Mouse (Mus musculus): ENCODE results near the gene Dnase1l3. TPM values are rescaled to one million over a fixed set of nuclear protein-coding genes. Genes with fewer than 3 reads are reported as not detected.

Dnase1l3 gene
- total RNA-seq (2021), result under 1 TPM in 1 of 2 experiments, not detected in 1; 0.10 TPM
- long read RNA-seq, experiment 1, result 0 reads
- long read RNA-seq, experiment 2, result 0 reads

GRCm38 (mm10) chr14:7994271-7994767 is at the start of gene Dnase1l3:
Dnase1l3 (minus strand) TSS chr14:7994573.
- intact Hi-C loops (cut with DNase I; ENCODE audit: low total_unique reads), result loop anchor here (2.0 kb wide), 1 partner anchor 178 kb away; the partner anchor contains the start of gene Flnb
- DNase-seq, result peak; percentile 33

- no peak for DNase-seq
- intact Hi-C loops (cut with DNase I; ENCODE audit: low total_unique reads), result loop anchor here (5.0 kb wide), 2 partner anchors 45 to 75 kb away; no protein-coding TSS in a partner anchor
These were observed 48.2 kb upstream of the Dnase1l3 start for GRCm38 (mm10) chr14:8042577-8042976.

GRCm38 (mm10) chr14:8042120-8042519 is 47.7 kb upstream of the Dnase1l3 start:
- intact Hi-C loops (cut with DNase I; ENCODE audit: low total_unique reads), result loop anchor here (5.0 kb wide), 2 partner anchors 45 to 75 kb away; no protein-coding TSS in a partner anchor
- no peak for DNase-seq

DNA sequence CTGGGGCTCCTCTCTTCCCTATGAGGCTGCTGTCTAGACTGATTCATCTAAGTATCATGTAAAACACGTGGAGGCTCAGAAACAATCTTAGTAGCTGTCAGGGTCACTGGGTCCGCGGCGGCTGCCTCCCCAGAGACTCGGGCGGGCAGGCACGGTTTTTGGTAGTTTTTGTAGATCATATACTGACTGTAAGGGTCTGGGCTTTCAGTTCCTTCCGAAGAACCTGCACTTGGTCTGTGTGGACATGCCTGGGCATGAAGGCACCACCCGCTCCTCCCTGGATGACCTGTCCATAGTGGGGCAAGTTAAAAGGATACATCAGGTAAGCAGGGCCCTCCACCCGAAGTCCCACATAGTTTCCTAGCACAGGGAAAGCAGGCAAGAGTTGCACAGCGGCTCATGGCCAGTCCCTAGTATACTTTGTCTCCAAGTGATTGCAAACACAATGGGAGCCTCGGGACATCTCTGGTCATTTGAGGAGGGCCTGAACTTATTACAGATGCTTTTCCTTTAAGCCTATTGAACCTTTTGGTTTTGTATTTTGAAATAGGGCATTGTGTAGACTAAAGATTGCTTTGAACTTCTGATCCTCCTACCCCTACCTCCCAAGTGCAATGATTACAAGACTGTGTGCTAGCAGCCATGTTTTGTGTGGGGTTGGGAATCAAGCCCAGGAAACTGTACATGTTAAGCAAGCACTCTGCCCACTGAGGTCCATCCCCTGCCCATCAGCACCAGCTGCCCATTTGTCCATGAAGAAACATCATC is 46.7 kb upstream of the Dnase1l3 start:
- intact Hi-C loops (cut with DNase I; ENCODE audit: low total_unique reads), result loop anchor here (5.0 kb wide), 2 partner anchors 44 to 74 kb away; no protein-coding TSS in a partner anchor
- DNase-seq, result no peak

DNA sequence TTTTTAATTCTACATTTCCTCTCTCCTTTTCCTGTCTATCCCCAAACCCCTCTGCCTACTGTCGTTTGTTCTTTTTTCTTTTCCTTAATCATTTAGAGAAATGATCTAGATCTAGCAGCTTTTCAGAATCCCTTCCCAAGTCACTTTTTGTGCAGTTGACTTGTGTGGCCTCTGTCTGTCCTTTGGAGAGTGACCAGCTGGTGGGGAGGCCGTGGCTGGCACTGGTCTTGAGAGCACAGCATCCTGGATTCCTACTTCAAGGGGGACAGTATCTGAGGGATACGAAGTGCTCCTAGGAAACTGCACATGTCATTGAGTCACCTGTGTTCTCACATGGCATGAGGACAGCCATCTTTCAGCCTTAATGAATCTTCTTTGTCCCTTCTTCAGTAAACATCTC is 45.8 kb upstream of the Dnase1l3 start:
- intact Hi-C loops (cut with DNase I; ENCODE audit: low total_unique reads), result loop anchor here (5.0 kb wide), 2 partner anchors 43 to 73 kb away; no protein-coding TSS in a partner anchor
- DNase-seq, result no peak

GRCm38 (mm10) chr14:8038791-8039448 is 44.5 kb upstream of the Dnase1l3 start:
- intact Hi-C loops (cut with DNase I; ENCODE audit: low total_unique reads), result no loop called here

GRCm38 (mm10) chr14:8038150-8038549 is 43.8 kb upstream of the Dnase1l3 start:
- intact Hi-C loops (cut with DNase I; ENCODE audit: low total_unique reads), result no loop called here

More at GRCm38 (mm10) chr14:8038791-8039448, 44.5 kb upstream of the Dnase1l3 start:
- peak; percentile 73 for DNase-seq

GRCm38 (mm10) chr14:8036406-8036805 is 42.0 kb upstream of the Dnase1l3 start:
- intact Hi-C loops (cut with DNase I; ENCODE audit: low total_unique reads), result no loop called here
- DNase-seq, result no peak

More at GRCm38 (mm10) chr14:8038150-8038549, 43.8 kb upstream of the Dnase1l3 start:
- DNase-seq, result no peak

GRCm38 (mm10) chr14:8035951-8036350 is 41.6 kb upstream of the Dnase1l3 start:
- DNase-seq, result no peak

GRCm38 (mm10) chr14:8034561-8034960 is 40.2 kb upstream of the Dnase1l3 start:
- intact Hi-C loops (cut with DNase I; ENCODE audit: low total_unique reads), result no loop called here
- no peak for DNase-seq

More at GRCm38 (mm10) chr14:8035951-8036350, 41.6 kb upstream of the Dnase1l3 start:
- intact Hi-C loops (cut with DNase I; ENCODE audit: low total_unique reads), result no loop called here

DNA sequence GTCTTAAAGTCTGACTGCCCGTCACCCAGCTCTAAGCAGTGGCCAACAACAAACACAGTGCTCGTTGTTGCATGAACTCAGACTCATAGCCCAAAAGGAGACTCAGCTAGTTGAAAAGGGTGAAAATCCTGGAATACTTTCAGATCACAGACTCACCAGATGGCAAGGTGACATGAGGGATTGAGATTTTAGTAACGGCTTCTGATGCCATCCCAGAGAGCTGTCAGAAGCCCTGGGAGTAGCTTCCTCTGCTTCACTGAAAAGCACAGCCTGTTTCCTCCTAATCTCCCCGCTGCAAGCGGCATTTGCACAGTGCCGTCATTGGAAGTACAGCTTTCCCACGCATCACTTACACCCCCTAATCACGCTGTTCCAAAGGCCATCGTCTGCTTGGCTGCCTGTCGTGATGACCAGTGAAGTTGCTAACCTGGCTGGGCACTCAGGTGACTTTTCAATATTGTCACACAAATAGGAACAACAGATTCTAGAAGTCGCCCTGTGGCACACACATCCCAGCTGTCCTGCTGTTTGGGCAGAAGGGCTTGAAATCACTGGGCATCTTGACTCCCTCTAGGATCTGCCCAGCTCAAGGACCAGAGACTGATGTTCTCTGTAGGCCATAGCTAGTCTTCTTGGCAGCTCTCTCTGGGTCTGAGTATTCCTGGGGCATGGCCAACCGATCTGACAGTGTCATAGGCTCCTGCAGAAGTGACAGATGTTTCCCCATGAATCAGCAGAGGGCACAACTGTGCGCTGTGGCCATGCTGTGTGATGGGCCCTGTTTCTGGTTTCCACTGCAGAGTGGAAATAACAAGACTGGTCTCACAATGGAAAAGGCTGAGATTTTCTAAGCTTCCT is 37.9 kb upstream of the Dnase1l3 start:
- intact Hi-C loops (cut with DNase I; ENCODE audit: low total_unique reads), result no loop called here
- DNase-seq, result no peak

- intact Hi-C loops (cut with DNase I; ENCODE audit: low total_unique reads), result no loop called here
- DNase-seq, result no peak
These were observed 36.2 kb upstream of the Dnase1l3 start for GRCm38 (mm10) chr14:8030535-8030934.

- intact Hi-C loops (cut with DNase I; ENCODE audit: low total_unique reads), result no loop called here
- no peak for DNase-seq
These were observed 35.4 kb upstream of the Dnase1l3 start for GRCm38 (mm10) chr14:8029752-8030151.

GRCm38 (mm10) chr14:8028086-8028485 is 33.7 kb upstream of the Dnase1l3 start:
- no peak for DNase-seq
- intact Hi-C loops (cut with DNase I; ENCODE audit: low total_unique reads), result no loop called here

GRCm38 (mm10) chr14:8026769-8027531 is 32.6 kb upstream of the Dnase1l3 start:
- intact Hi-C loops (cut with DNase I; ENCODE audit: low total_unique reads), result no loop called here
- DNase-seq, result no peak

DNA sequence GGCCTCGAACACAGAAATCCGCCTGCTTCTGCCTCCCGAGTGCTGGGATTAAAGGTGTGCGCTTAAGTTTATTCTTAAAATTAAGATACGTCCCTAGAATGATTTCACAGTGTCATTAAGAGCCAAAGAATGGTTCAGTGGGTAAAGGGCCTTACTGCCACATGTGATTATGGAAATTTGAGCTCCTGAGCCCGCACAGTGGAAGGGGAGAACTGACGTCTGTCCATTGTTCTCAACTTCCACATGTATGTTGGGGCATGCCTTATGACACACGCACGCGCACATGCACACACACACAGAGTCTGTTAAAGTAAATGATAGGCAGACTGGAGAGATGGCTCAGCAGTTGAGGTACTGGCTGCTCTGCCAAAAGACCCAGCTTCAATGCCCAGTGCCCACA is 30.6 kb upstream of the Dnase1l3 start:
- intact Hi-C loops (cut with DNase I; ENCODE audit: low total_unique reads), result no loop called here
- DNase-seq, result no peak

DNA sequence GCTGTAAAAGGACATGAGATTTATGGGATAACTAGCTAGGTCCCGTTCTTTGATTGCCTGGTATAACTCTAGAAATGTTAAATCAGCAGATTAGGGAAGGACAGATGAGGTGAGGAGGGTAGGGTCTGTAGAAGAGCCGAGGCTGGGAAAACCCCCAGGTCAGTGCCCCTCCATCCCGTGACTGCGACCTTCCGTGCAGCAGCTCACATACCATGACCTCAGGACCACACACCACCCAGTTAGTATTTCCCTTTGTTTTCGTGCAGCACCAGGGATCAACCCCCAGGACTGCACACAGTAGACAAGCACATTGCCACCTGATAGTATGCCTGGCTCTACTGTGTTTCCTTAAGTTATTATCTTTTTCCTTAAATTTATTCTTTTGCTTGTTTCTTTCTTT is 30.1 kb upstream of the Dnase1l3 start:
- DNase-seq, result no peak
- intact Hi-C loops (cut with DNase I; ENCODE audit: low total_unique reads), result no loop called here

DNA sequence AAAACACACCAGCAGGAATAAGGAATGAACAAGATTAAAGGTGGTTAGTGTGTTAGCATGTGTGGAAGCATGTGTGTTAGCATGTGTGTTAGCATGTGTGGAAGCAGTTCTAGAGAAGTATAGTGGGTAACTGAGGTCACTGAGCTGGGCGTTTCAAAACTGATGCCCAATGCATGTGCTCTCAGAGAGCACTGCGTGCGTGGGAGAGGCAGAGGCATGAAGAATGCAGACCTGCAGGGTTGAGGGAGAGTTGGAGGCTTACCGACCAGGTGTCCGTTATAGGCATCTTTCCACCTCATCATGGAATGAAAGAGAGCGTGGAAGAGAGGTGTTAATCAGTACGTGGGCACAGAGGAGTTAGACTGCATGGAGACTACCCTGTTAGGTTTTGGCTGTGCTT is 26.2 kb upstream of the Dnase1l3 start:
- intact Hi-C loops (cut with DNase I; ENCODE audit: low total_unique reads), result no loop called here

GRCm38 (mm10) chr14:8020011-8020410 is 25.6 kb upstream of the Dnase1l3 start:
- no peak for DNase-seq
- intact Hi-C loops (cut with DNase I; ENCODE audit: low total_unique reads), result no loop called here

More for the DNA sequence above, 26.2 kb upstream of the Dnase1l3 start:
- no peak for DNase-seq
